Mouse (Mus musculus): ENCODE measurements around the gene Nek6. TPM values are rescaled to one million over a fixed set of nuclear protein-coding genes. Genes with fewer than 3 reads are reported as not detected.

Nek6 gene
- polyA plus RNA-seq, 1 experiment from 2014 or later, result 157 TPM

DNA sequence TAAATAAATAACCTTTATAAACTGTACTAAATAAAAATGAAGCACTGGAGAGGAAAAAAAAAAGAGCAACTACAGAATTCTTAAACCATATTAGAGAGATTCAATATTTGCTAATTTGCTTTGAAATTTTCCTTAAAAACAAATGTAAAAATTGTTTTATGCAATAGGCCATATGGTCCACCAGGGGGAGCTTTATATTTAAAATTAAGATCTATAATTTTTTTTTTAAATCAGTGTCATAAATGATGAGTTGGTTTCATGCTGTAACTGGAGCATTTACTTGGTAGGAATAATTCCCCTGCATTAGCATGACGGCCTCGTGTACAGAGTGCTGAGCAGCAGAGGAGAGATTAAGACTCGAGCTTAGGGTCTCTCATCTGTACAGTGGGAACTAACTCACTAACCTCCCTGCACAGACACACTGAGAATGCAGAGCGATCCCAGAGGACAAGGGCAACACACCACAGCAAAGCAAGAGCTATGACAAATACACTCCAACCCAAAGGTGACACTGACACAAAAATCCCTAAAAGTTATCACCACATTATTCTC is 126.3 kb downstream of the Nek6 start:
- CTCF ChIA-PET, result interaction anchor here (0.9 to 1.8 kb wide), 7 partner anchors 9 to 102 kb away, joined by 4 to 11 read pairs (median 4); no protein-coding TSS in a partner anchor
- peak; percentile 63 for TF ChIP-seq CTCF (IDR thresholded peaks at IDR 0.05)
- POLR2A ChIA-PET, result interaction anchor here (0.9 kb wide), 1 partner anchor 9 kb away, joined by 3 read pairs; no protein-coding TSS in a partner anchor
- DNase-seq (ENCODE audit: low read depth, low spot score) (no peak), ATAC-seq (no peak)
- in situ Hi-C loops (cut with MboI; ENCODE audit: low pct_unique_long_range_greater_than_20kb), result no loop called here
- no peaks in the 10 kb centered on the region for H3K27me3 ChIP-seq

DNA sequence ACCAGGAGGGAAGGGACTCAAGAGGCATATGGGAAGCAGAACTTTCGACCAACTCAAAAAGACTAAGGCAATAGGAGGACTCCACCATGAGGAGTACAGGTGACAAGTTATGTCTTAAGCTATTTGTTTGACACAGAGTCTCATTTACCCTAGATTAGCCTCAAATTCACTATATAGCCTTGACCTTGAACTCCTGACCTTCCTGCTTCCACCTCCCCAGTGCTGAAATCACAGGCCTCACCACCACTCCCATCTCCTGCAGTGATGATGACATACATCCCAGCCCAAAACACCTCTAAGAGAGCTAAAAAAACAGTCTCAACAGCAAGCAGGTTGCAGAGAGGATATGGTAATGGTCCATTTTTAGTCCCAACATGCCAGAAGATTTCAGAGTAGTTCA is 130.3 kb downstream of the Nek6 start:
- ATAC-seq, result no peak
- DNase-seq (ENCODE audit: low read depth, low spot score), result no peak
- ChIA-PET CTCF (interaction anchor here (1.2 kb wide), 1 partner anchor 11 kb away, joined by 3 read pairs; no protein-coding TSS in a partner anchor), POLR2A (no interaction called here)
- in situ Hi-C loops (cut with MboI; ENCODE audit: low pct_unique_long_range_greater_than_20kb), result loop anchor here (10.0 kb wide), 1 partner anchor 363 kb away; the partner anchor contains the start of genes Arpc5l and Rpl35
- no peaks in the 10 kb centered on the region for H3K27me3 ChIP-seq
- TF ChIP-seq CTCF (IDR thresholded peaks at IDR 0.05), result no peak

DNA sequence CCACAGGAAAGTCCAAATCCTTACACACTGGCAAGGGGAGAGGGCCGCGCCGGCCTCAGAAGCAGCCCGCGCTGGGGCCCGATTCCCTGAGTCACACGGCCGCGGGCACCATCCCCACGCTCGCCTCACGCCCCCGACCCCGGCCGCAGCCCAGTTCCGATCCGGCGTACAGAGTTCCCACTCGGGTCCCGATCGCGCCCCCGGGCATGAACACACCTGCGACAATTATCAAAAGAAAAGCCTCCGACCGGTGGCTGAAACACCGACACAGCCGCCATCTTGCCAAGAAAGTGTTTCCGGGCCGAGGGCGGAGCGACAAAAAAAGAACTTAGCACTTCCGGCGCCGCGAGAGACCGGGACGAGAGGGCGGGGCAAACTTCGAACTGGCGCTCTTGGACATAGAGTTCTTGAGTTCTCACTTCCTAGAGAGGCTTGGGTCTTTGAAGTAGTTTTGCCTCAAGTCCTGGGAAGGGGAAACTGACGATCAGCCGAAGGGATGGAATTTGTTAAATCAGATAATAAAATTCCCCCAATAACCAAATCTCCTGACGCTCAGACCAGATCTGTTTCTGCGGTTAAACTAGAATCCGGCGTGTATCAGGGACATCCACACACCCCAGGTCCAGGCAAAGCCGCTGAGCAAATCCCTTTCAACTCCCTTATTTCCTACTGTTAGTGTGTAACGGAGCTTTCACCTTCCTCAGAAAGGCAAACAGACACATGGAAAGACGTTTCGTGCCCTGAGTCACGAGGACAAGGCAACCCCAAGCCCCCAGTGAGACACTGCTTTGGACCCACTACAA is 132.4 kb downstream of the Nek6 start, which contains the start of gene Psmb7:
TSS of gene Psmb7 (minus strand) at position 463 of the 803 bp plus-strand sequence.
- no peak for TF ChIP-seq CTCF (IDR thresholded peaks at IDR 0.05)
- DNase-seq (ENCODE audit: low read depth, low spot score) (peak; percentile 67), ATAC-seq (peak; percentile 24)
- POLR2A ChIA-PET, result no interaction called here
- in situ Hi-C loops (cut with MboI; ENCODE audit: low pct_unique_long_range_greater_than_20kb), result loop anchor here (10.0 kb wide), 1 partner anchor 361 kb away; the partner anchor contains the start of genes Arpc5l and Rpl35
- CTCF ChIA-PET, result no interaction called here
- no peaks in the 10 kb centered on the region for H3K27me3 ChIP-seq

Other genes starting within 250 kb of the Nek6 start
- 30.3 TPM for gene Dennd1a, start 224.3 kb upstream of the Nek6 start, polyA plus RNA-seq (2021)
- 4.3 TPM for gene Lhx2, start 172.4 kb upstream of the Nek6 start, polyA plus RNA-seq (2021)
- gene Psmb7, start 132.4 kb downstream of the Nek6 start, polyA plus RNA-seq (2021), result 269 TPM
- gene Nr5a1, start 202.9 kb downstream of the Nek6 start, polyA plus RNA-seq (2021), result not detected

Measured in Patski (cell line).